Mouse (Mus musculus) frontal cortex, postnatal 36 days (tissue): ENCODE measurements around the gene Mettl22.

Experiments used
- DNase-seq, 2 experiments: peaks; one replicate each; pipeline ENCODE4 v3.0.0; 2022; ENCODE audit warnings: low spot score in 2 of 2

Gene Mettl22

GRCm38 (mm10) chr16:8470603-8471481 lies at the start of gene Mettl22:
TSS of gene Mettl22 (plus strand) at chr16:8470788.
- peak; percentile 89 to 94 for DNase-seq

- DNase-seq: no peak
Measured at GRCm38 (mm10) chr16:8420842-8421241, 49.7 kb upstream of the Mettl22 start.

- DNase-seq: no peak
Measured at GRCm38 (mm10) chr16:8423626-8424114, 46.9 kb upstream of the Mettl22 start.

GRCm38 (mm10) chr16:8424161-8424970 lies 46.2 kb upstream of the Mettl22 start:
- peak; percentile 72 to 73 for DNase-seq

- DNase-seq: peak in 1 of 2 experiments; percentile 26
Measured at GRCm38 (mm10) chr16:8424971-8425330, 45.6 kb upstream of the Mettl22 start, which contains the start of gene Tmem114. TSS of gene Tmem114 (minus strand) at chr16:8425136.

GRCm38 (mm10) chr16:8425736-8426135 lies 44.9 kb upstream of the Mettl22 start:
- DNase-seq: no peak

GRCm38 (mm10) chr16:8429531-8429930 lies 41.1 kb upstream of the Mettl22 start:
- DNase-seq: no peak

GRCm38 (mm10) chr16:8432616-8433015 lies 38.0 kb upstream of the Mettl22 start:
- DNase-seq: no peak

GRCm38 (mm10) chr16:8444911-8445310 lies 25.7 kb upstream of the Mettl22 start:
- DNase-seq: no peak

GRCm38 (mm10) chr16:8446256-8446655 lies 24.3 kb upstream of the Mettl22 start:
- no peak for DNase-seq

- DNase-seq: no peak
Measured at GRCm38 (mm10) chr16:8453301-8453700, 17.3 kb upstream of the Mettl22 start.

GRCm38 (mm10) chr16:8455221-8455620 lies 15.4 kb upstream of the Mettl22 start:
- no peak for DNase-seq

- no peak for DNase-seq
Measured at GRCm38 (mm10) chr16:8458391-8458790, 12.2 kb upstream of the Mettl22 start.

- DNase-seq: peak; percentile 41 to 49
Measured at GRCm38 (mm10) chr16:8459098-8459497, 11.5 kb upstream of the Mettl22 start.

GRCm38 (mm10) chr16:8470132-8470531 lies 456 bp upstream of the Mettl22 start:
- DNase-seq: no peak

- DNase-seq: no peak
Measured at GRCm38 (mm10) chr16:8487396-8488005, 16.9 kb downstream of the Mettl22 start.

- DNase-seq: peak in 1 of 2 experiments; percentile 24
Measured at GRCm38 (mm10) chr16:8489340-8489739, 18.8 kb downstream of the Mettl22 start.

GRCm38 (mm10) chr16:8491743-8492490 lies 21.3 kb downstream of the Mettl22 start:
- no peak for DNase-seq

- peak; percentile 59 to 63 for DNase-seq
Measured at GRCm38 (mm10) chr16:8494268-8494667, 23.7 kb downstream of the Mettl22 start.

GRCm38 (mm10) chr16:8496967-8497366 lies 26.4 kb downstream of the Mettl22 start:
- no peak for DNase-seq

- DNase-seq: no peak
Measured at GRCm38 (mm10) chr16:8504271-8504670, 33.7 kb downstream of the Mettl22 start.
